Mouse (Mus musculus): Measurements from ENCODE around the gene Inpp4b. TPM values are rescaled to one million over a fixed set of nuclear protein-coding genes. Genes with fewer than 3 reads are reported as not detected.
"Not testable (repeated sequence)": the region's sequence is repeated elsewhere in the genome, so short reads cannot be mapped to it uniquely, and the experiment has no call there.

The Inpp4b gene
- polyA plus RNA-seq, 1 experiment from 2014 or later: 5.5 TPM

- no peak overlapping the region for H3K4me2 ChIP-seq (ENCODE audit: low read depth, low read length)
- no peak; the same call in 1 of the 2 replicates for ATAC-seq (ENCODE audit: insufficient read depth, low FRiP score)
- H3K4me1 ChIP-seq (ENCODE audit: control insufficient read depth, insufficient read depth, low read length): 0 out of 2 replicates have a peak, but pooled peaks cover 6% of the 10 kb centered on the region
- 46% methylated on average over 3 of the region's 3 CpGs for WGBS
- no peak overlapping the region for H3K27ac ChIP-seq (ENCODE audit: low read length)
- no peaks in the 10 kb centered on the region for H3K36me3 ChIP-seq (ENCODE audit: control insufficient read depth, insufficient read depth, low read length)
- H3K4me3 ChIP-seq (replicated peaks; ENCODE audit: low read length): no peak overlapping the region
- H3K27me3 ChIP-seq (ENCODE audit: control insufficient read depth, insufficient read depth, low read length): no peaks in the 10 kb centered on the region
- H3K9ac ChIP-seq (ENCODE audit: low read length): no peak overlapping the region
- H3K9me3 ChIP-seq (replicated peaks; ENCODE audit: control insufficient read depth, low read length): no peaks in the 10 kb centered on the region
Measured at GRCm38 (mm10) chr8:81996239-81996638, 653.9 kb downstream of the Inpp4b start.

- no peak overlapping the region for H3K9ac ChIP-seq (ENCODE audit: low read length)
- H3K27ac ChIP-seq (ENCODE audit: low read length): no peak overlapping the region; the same call in 1 of the 2 replicates
- ATAC-seq (ENCODE audit: insufficient read depth, low FRiP score): no peak
- H3K27me3 ChIP-seq (ENCODE audit: control insufficient read depth, insufficient read depth, low read length): no peaks in the 10 kb centered on the region
- no peaks in the 10 kb centered on the region for H3K36me3 ChIP-seq (ENCODE audit: control insufficient read depth, insufficient read depth, low read length)
- H3K4me1 ChIP-seq (ENCODE audit: control insufficient read depth, insufficient read depth, low read length): 0 out of 2 replicates have a peak, but pooled peaks cover 6% of the 10 kb centered on the region
- no peak overlapping the region for H3K4me2 ChIP-seq (ENCODE audit: low read depth, low read length)
- no peaks in the 10 kb centered on the region for H3K9me3 ChIP-seq (replicated peaks; ENCODE audit: control insufficient read depth, low read length)
- H3K4me3 ChIP-seq (replicated peaks; ENCODE audit: low read length): no peak overlapping the region
- 38% methylated on average over 1 of the region's 1 CpGs for WGBS
Measured at GRCm38 (mm10) chr8:81996823-81997222, 654.5 kb downstream of the Inpp4b start.

- Histone ChIP-seq H3K4me3 (replicated peaks; ENCODE audit: low read length) (no peak overlapping the region), H3K4me2 (ENCODE audit: low read depth, low read length) (no peak overlapping the region), H3K27me3 (ENCODE audit: control insufficient read depth, insufficient read depth, low read length) (no peaks in the 10 kb centered on the region), H3K4me1 (ENCODE audit: control insufficient read depth, insufficient read depth, low read length) (0 out of 2 replicates have a peak, but pooled peaks cover 2% of the 10 kb centered on the region), H3K9ac (ENCODE audit: low read length) (no peak overlapping the region), H3K9me3 (replicated peaks; ENCODE audit: control insufficient read depth, low read length) (no peaks in the 10 kb centered on the region), H3K27ac (ENCODE audit: low read length) (no peak overlapping the region), H3K36me3 (ENCODE audit: control insufficient read depth, insufficient read depth, low read length) (no peaks in the 10 kb centered on the region)
- ATAC-seq (ENCODE audit: insufficient read depth, low FRiP score): no peak
- 92% methylated on average over 4 of the region's 4 CpGs for WGBS
Measured at GRCm38 (mm10) chr8:82004158-82004557, 661.8 kb downstream of the Inpp4b start.

- Histone ChIP-seq H3K4me3 (replicated peaks; ENCODE audit: low read length) (no peak overlapping the region), H3K4me1 (ENCODE audit: control insufficient read depth, insufficient read depth, low read length) (no peaks in the 10 kb centered on the region), H3K9ac (ENCODE audit: low read length) (no peak overlapping the region), H3K36me3 (ENCODE audit: control insufficient read depth, insufficient read depth, low read length) (no peaks in the 10 kb centered on the region), H3K9me3 (replicated peaks; ENCODE audit: control insufficient read depth, low read length) (no peaks in the 10 kb centered on the region), H3K4me2 (ENCODE audit: low read depth, low read length) (no peak overlapping the region), H3K27me3 (ENCODE audit: control insufficient read depth, insufficient read depth, low read length) (no peaks in the 10 kb centered on the region), H3K27ac (ENCODE audit: low read length) (no peak overlapping the region)
- WGBS: 63% methylated on average over 2 of the region's 2 CpGs
- ATAC-seq (ENCODE audit: insufficient read depth, low FRiP score): no peak
Measured at GRCm38 (mm10) chr8:82005466-82005865, 663.1 kb downstream of the Inpp4b start.

- 74% methylated on average over 5 of the region's 5 CpGs for WGBS
- no peak for ATAC-seq (ENCODE audit: insufficient read depth, low FRiP score)
- no peaks in the 10 kb centered on the region for H3K4me1 ChIP-seq (ENCODE audit: control insufficient read depth, insufficient read depth, low read length)
- no peak overlapping the region for H3K4me3 ChIP-seq (replicated peaks; ENCODE audit: low read length)
- H3K9ac ChIP-seq (ENCODE audit: low read length): no peak overlapping the region
- no peak overlapping the region for H3K4me2 ChIP-seq (ENCODE audit: low read depth, low read length)
- no peak overlapping the region for H3K27ac ChIP-seq (ENCODE audit: low read length)
- H3K9me3 ChIP-seq (replicated peaks; ENCODE audit: control insufficient read depth, low read length): no peaks in the 10 kb centered on the region
- no peaks in the 10 kb centered on the region for H3K27me3 ChIP-seq (ENCODE audit: control insufficient read depth, insufficient read depth, low read length)
- no peaks in the 10 kb centered on the region for H3K36me3 ChIP-seq (ENCODE audit: control insufficient read depth, insufficient read depth, low read length)
Measured at GRCm38 (mm10) chr8:82017792-82018191, 675.4 kb downstream of the Inpp4b start.

- H3K4me2 ChIP-seq (ENCODE audit: low read depth, low read length): no peak overlapping the region
- no peaks in the 10 kb centered on the region for H3K36me3 ChIP-seq (ENCODE audit: control insufficient read depth, insufficient read depth, low read length)
- H3K27me3 ChIP-seq (ENCODE audit: control insufficient read depth, insufficient read depth, low read length): no peaks in the 10 kb centered on the region
- H3K27ac ChIP-seq (ENCODE audit: low read length): no peak overlapping the region
- H3K9me3 ChIP-seq (replicated peaks; ENCODE audit: control insufficient read depth, low read length): no peaks in the 10 kb centered on the region
- H3K4me3 ChIP-seq (replicated peaks; ENCODE audit: low read length): no peak overlapping the region
- H3K9ac ChIP-seq (ENCODE audit: low read length): no peak overlapping the region
- H3K4me1 ChIP-seq (ENCODE audit: control insufficient read depth, insufficient read depth, low read length): peaks cover 7% of the 10 kb centered on the region
- no peak for ATAC-seq (ENCODE audit: insufficient read depth, low FRiP score)
- WGBS: 39% methylated on average over 3 of the region's 3 CpGs
Measured at GRCm38 (mm10) chr8:82027401-82027800, 685.0 kb downstream of the Inpp4b start.

- Histone ChIP-seq H3K4me1 (ENCODE audit: control insufficient read depth, insufficient read depth, low read length) (peaks cover 7% of the 10 kb centered on the region), H3K4me3 (replicated peaks; ENCODE audit: low read length) (no peak overlapping the region), H3K4me2 (ENCODE audit: low read depth, low read length) (no peak overlapping the region), H3K27ac (ENCODE audit: low read length) (no peak overlapping the region), H3K27me3 (ENCODE audit: control insufficient read depth, insufficient read depth, low read length) (no peaks in the 10 kb centered on the region), H3K9me3 (replicated peaks; ENCODE audit: control insufficient read depth, low read length) (no peaks in the 10 kb centered on the region), H3K9ac (ENCODE audit: low read length) (no peak overlapping the region), H3K36me3 (ENCODE audit: control insufficient read depth, insufficient read depth, low read length) (no peaks in the 10 kb centered on the region)
- WGBS: 30% methylated on average over 1 of the region's 1 CpGs
- ATAC-seq (ENCODE audit: insufficient read depth, low FRiP score): no peak
Measured at GRCm38 (mm10) chr8:82028896-82029295, 686.5 kb downstream of the Inpp4b start.

DNA sequence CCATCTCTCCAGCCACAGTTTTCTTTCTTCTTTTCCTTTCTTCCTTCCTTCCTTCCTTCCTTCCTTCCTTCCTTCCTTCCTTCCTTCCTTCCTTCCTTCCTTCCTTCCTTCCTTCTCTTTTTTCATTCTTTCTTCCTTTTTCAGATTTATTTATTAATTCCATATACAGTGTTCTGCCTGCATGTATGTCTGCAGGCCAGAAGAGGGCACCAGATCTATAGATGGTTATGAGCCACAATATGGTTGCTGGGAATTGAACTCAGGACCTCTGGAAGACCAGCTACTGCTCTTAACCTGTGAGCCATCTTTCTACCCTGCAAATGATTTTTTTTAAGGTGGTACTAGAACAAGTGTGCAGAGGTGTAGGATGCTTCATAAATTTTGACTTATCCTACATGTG lies 689.7 kb downstream of the Inpp4b start:
- not testable (repeated sequence) for H3K9me3 ChIP-seq (replicated peaks; ENCODE audit: control insufficient read depth, low read length); H3K27me3 ChIP-seq (ENCODE audit: control insufficient read depth, insufficient read depth, low read length); H3K4me1 ChIP-seq (ENCODE audit: control insufficient read depth, insufficient read depth, low read length); ATAC-seq (ENCODE audit: insufficient read depth, low FRiP score); H3K9ac ChIP-seq (ENCODE audit: low read length); H3K4me3 ChIP-seq (replicated peaks; ENCODE audit: low read length); H3K36me3 ChIP-seq (ENCODE audit: control insufficient read depth, insufficient read depth, low read length); H3K4me2 ChIP-seq (ENCODE audit: low read depth, low read length); H3K27ac ChIP-seq (ENCODE audit: low read length)

GRCm38 (mm10) chr8:82054030-82054429 lies 711.7 kb downstream of the Inpp4b start:
- WGBS: 69% methylated on average over 3 of the region's 3 CpGs

GRCm38 (mm10) chr8:82067619-82068018 lies 725.3 kb downstream of the Inpp4b start:
- Histone ChIP-seq H3K36me3 (ENCODE audit: control insufficient read depth, insufficient read depth, low read length) (no peaks in the 10 kb centered on the region), H3K4me3 (replicated peaks; ENCODE audit: low read length) (no peak overlapping the region), H3K27ac (ENCODE audit: low read length) (no peak overlapping the region), H3K9ac (ENCODE audit: low read length) (no peak overlapping the region), H3K27me3 (ENCODE audit: control insufficient read depth, insufficient read depth, low read length) (no peaks in the 10 kb centered on the region), H3K9me3 (replicated peaks; ENCODE audit: control insufficient read depth, low read length) (no peaks in the 10 kb centered on the region), H3K4me1 (ENCODE audit: control insufficient read depth, insufficient read depth, low read length) (no peaks in the 10 kb centered on the region), H3K4me2 (ENCODE audit: low read depth, low read length) (no peak overlapping the region)
- no peak for ATAC-seq (ENCODE audit: insufficient read depth, low FRiP score)
- 67% methylated on average over 3 of the region's 3 CpGs for WGBS

More at GRCm38 (mm10) chr8:82054030-82054429, 711.7 kb downstream of the Inpp4b start:
- Histone ChIP-seq H3K4me1 (ENCODE audit: control insufficient read depth, insufficient read depth, low read length) (no peaks in the 10 kb centered on the region), H3K9ac (ENCODE audit: low read length) (no peak overlapping the region), H3K4me2 (ENCODE audit: low read depth, low read length) (no peak overlapping the region), H3K27ac (ENCODE audit: low read length) (no peak overlapping the region), H3K27me3 (ENCODE audit: control insufficient read depth, insufficient read depth, low read length) (no peaks in the 10 kb centered on the region), H3K36me3 (ENCODE audit: control insufficient read depth, insufficient read depth, low read length) (no peaks in the 10 kb centered on the region), H3K9me3 (replicated peaks; ENCODE audit: control insufficient read depth, low read length) (no peaks in the 10 kb centered on the region), H3K4me3 (replicated peaks; ENCODE audit: low read length) (no peak overlapping the region)
- no peak for ATAC-seq (ENCODE audit: insufficient read depth, low FRiP score)
